Mouse (Mus musculus): Measurements from ENCODE around the gene Psd.

The Psd gene

DNA sequence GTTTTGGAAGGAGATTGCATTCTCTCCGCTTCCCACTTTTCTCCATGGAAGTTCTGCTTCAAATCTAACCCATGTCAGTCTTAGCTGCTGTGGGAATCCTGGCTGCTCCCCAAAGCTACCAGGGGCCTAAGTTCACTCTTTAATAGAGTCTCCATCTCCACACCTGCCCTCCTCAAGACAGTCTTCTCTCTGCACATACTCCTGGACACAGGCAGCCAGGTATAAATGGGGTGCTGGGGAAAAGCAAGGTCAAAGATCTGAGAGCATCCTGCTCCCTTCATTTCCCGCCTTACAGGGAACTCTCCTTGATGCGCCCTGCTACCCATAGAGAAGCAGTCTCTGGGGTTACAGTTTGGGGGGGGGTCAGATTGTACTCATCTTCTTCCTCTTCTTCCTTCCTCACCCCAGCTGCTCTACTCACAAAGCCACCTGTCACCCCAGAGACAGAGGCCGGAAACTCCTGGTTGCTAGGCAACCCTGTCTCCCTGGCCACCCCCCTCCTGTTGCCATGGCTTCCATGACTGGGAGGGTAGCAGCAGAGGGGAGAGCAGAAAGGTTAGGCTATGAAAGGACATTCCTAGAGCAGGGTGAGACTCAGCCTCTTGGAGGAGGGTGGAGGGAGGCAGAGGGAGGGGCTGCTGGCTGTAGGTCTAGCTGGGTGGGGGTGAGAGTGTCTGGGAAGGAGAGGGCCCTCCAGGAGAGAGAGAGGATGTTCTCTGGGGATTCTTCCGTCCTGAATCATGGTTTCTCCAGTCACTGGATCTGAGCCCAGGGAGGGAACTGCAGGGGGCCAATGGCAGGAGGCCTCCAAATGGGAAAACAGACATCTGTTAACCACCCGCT is 5.6 kb downstream of the Psd start:
- no peak for DNase-seq (ENCODE audit: low spot score in 2 of 2)

- DNase-seq (ENCODE audit: low spot score in 2 of 2), result no peak
Measured at GRCm38 (mm10) chr19:46320076-46320785, 6.7 kb downstream of the Psd start.

- DNase-seq (ENCODE audit: low spot score in 2 of 2), result peak; percentile 94 to 96
Measured at GRCm38 (mm10) chr19:46318586-46319378, 8.2 kb downstream of the Psd start.

- DNase-seq (ENCODE audit: low spot score in 2 of 2), result no peak
Measured at GRCm38 (mm10) chr19:46318031-46318471, 8.9 kb downstream of the Psd start.

- no peak for DNase-seq (ENCODE audit: low spot score in 2 of 2)
Measured at GRCm38 (mm10) chr19:46317546-46317885, 9.4 kb downstream of the Psd start.

- DNase-seq (ENCODE audit: low spot score in 2 of 2), result peak; percentile 82 to 88
Measured at GRCm38 (mm10) chr19:46316846-46317545, 10.0 kb downstream of the Psd start.

DNA sequence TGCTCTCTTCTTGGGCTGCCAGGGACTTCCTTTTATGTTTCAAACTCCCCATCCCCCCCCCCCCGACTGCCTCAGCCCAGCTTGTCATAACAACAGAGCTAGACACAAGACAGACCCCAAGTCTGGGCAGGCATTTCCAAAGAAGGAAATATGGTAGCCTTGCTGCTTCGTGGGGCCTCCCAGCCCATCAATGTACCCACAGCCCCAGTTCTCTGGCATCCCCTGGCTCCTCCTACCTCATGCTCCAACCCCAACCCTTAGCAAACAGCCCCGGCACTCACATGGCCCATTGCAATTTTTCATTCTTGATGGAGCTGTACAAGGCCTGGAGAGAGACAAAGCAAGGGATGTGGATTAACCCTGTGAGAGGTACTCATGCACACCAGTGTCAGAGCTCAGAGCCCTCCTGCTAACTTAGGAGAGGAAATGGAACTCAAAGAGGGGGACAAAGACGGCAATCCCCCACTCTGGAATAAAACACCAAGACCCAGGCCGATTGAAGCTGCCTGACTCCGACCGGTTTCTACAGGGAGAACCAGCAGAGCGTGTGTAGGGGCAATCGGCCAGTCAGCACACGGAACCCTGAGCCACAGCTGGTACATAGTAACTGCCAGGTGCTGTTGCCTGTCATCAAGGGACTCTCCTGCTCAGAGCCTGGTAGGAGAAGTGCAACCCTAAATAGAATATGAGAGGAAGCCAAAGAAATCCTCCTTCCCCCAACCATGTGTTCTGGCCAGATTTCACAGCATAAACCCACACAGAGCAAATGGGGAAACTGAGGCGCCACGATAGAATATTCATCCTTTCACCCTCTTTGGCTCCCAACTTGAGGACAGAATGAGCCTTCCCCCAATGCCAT is 11.0 kb downstream of the Psd start:
- DNase-seq (ENCODE audit: low spot score in 2 of 2), result no peak

DNA sequence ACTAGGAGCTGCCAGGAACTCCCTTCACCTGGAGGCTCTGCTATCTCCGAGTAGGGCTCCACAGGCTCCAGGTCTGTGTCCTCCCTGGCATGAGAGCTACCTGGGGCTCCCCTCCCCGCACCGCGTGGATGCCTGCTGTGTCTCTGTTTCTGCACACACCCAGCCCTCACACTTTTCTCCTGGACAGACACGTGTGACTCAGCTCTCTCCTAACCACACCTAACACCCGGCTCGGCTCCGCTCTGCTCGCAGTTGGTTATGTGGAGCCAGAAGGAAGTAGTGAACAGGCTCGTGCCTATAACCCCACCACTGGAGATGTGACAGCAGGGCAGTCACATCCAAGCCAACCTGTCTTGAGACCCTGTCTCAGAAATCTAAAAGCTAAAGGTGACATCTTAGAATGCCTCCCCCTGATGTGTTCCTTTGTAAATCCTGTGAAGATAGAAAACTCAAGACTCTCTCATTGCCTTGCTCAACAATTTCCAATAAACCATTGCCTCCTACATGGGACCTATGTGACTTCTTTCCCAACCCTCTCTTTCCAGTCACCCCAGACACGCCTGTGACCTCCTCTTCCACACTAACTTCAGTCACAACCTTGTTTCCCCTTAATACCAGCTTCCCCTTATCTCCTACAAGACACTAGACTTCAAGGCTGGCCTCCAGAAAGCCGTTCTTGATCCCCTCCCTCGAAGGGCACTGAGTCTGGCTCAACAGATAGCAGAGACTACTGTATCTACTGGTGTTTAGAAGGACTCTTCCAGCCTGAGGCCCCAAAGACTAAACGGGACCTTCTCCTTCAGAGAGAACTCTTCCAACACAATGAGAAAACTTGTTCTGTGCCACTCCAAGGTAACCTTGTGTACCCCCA is 11.8 kb downstream of the Psd start:
- peak in 1 of 2 experiments; percentile 47 for DNase-seq (ENCODE audit: low spot score in 2 of 2)

DNA sequence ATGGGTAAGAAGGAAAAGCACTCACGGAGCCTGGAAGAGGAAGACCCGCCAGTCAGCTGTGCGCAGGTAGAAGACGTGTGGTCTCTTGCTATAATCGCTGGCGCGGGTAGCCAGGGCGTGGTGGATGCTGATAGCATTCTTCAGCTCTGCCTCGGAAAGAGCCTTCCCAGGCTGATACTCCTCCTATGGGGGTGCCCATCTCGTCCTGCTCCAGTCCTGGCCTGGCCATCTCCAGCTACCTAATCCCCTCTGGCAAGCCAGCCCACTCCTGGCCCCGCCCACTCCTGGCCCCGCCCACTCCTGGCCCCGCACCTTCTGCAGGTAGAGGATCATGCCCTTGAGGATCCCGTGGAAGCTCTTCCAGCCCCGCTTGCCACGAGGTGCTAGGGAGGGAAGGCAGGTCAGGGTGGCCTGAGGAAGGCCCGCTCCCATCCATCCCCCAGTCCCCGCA is 12.8 kb downstream of the Psd start:
- DNase-seq (ENCODE audit: low spot score in 2 of 2), result no peak

DNA sequence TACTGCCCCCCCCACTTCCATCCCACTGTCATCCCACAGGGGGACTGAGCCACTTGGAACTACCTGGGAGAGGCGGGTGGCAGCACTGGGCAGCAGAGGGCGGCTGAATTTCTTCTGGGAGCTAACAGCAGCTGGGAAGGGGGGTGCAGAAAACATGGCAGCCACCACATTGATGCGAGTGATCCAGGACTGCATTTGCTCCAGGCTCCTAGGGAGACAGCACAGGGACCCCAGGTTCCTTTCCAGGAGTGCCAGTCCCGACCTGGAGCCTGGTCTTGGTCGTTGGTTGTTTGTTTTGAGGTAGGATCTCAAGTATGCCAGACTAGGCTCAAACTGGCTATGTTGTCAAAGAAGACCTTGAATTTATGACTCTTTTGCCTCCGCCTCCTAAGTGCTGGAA is 13.4 kb downstream of the Psd start:
- DNase-seq (ENCODE audit: low spot score in 2 of 2), result no peak

GRCm38 (mm10) chr19:46313116-46313515 is 13.8 kb downstream of the Psd start:
- DNase-seq (ENCODE audit: low spot score in 2 of 2), result no peak

DNA sequence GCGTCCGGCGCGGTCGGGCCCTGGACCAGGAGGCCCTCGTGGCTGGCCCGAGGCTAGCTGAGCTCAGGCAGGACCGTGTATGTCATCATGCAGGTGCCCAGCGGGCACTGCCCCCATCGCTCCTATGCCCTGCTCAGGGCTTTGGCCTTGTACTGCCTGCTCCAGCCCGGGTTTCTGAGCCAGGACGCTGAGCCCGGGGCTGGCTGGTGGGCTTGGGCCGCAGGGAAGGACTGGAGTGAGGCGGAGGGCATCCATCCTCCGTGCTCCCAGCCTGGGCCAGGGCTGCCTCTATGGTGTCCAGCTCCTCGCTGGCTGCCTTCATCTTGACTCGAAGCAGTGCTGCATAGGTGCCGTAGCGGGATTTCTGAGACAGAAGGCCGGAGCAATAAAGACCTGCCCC is 14.4 kb downstream of the Psd start:
- DNase-seq (ENCODE audit: low spot score in 2 of 2), result no peak

DNA sequence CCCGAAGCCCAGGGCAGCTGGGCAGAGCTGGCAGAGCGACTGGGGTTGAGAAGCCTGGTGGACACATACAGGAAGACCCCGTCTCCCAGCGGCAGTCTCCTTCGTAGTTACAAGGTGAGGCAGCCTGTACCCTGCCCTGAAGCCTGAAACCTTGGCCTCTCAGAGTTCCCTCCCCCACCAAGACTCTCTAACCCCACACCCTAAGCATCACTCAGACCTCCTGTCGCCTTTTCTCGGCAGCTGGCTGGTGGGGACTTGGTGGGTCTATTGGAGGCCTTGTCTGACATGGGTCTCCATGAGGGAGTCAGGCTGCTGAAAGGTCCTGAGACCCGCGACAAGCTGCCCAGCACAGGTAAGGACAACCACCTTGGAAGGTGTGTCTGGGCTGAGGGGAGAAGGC is 15.6 kb downstream of the Psd start:
- no peak for DNase-seq (ENCODE audit: low spot score in 2 of 2)

DNA sequence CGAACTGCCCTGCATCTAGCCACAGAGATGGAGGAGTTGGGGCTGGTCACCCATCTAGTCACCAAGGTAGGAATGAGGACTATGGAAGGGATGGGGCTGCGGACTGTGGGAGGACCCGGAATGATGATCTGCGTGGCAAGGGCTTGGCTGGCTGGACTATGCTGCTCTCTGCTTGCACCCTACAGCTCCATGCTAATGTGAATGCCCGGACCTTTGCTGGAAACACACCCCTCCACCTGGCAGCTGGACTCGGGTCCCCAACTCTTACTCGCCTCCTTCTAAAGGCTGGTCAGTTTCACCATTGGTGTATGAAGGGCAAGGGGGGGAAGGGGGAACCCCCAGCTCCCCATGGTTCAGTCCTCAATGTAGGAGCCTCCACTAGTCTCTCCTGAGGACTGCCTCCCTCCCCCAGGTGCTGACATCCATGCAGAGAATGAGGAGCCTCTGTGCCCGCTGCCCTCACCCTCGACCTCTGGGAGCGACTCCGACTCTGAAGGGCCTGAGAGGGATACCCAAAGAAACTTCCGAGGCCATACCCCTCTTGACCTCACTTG is 16.6 kb downstream of the Psd start:
- peak in 1 of 2 experiments; percentile 7 for DNase-seq (ENCODE audit: low spot score in 2 of 2)

GRCm38 (mm10) chr19:46309651-46310305 is 17.2 kb downstream of the Psd start:
- peak in 1 of 2 experiments; percentile 8 for DNase-seq (ENCODE audit: low spot score in 2 of 2)

- peak; percentile 88 to 91 for DNase-seq (ENCODE audit: low spot score in 2 of 2)
Measured at GRCm38 (mm10) chr19:46308706-46309435, 18.1 kb downstream of the Psd start.

DNA sequence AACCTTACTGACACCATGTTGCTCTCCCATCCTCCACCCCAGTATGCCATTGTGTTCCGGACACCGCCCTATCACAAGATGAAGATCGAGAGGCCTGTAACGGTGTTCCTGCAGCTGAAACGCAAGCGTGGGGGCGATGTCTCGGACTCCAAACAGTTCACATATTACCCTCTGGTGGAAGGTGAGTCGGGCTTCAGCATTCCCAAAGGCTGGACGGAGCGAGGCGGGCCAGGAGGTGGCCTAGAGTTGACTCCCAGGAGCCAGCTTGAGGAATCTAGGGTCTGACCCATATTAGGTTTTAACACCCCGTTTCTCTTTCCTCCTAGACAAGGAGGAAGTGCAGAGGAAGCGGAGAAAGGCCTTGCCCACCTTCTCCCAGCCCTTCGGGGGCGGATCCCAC is 18.7 kb downstream of the Psd start:
- no peak for DNase-seq (ENCODE audit: low spot score in 2 of 2)

DNA sequence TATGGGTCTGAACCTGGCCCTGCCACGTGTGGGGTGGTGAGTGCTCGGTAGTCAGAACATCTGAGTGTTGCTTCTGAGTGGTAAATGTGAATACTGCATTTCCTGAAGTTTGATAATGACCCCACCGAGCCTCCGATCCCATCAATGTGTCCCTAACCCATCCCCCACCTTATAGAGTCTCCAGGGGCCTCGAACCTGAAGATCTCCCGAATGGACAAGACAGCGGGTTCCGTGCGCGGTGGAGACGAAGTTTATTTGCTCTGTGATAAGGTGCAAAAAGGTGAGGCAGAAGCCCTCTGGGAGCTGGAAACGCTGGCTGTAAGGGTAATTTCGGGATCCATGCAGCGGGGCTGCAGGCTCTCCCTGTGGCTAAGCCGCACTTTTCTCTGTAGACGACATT is 19.2 kb downstream of the Psd start:
- no peak for DNase-seq (ENCODE audit: low spot score in 2 of 2)

All from right cerebral cortex, adult 2 months (tissue).